Mouse (Mus musculus): ENCODE measurements around the gene Sntn. TPM values are rescaled to one million over a fixed set of nuclear protein-coding genes. Genes with fewer than 3 reads are reported as not detected.

Gene Sntn
- polyA plus RNA-seq, 1 experiment from 2014 or later: not detected

- ATAC-seq: no peak
- Histone ChIP-seq H3K4me2 (replicated peaks; ENCODE audit: low read depth) (no peak overlapping the region), H3K9ac (ENCODE audit: low read depth, low read length) (no peak overlapping the region), H3K36me3 (ENCODE audit: control insufficient read depth, insufficient read depth) (no peaks in the 10 kb centered on the region), H3K4me3 (ENCODE audit: low read depth, low read length) (no peak overlapping the region), H3K9me3 (ENCODE audit: control insufficient read depth) (no peaks in the 10 kb centered on the region), H3K27ac (ENCODE audit: low read depth, low read length) (no peak overlapping the region), H3K4me1 (replicated peaks; ENCODE audit: control insufficient read depth, insufficient read depth, low read length) (no peaks in the 10 kb centered on the region), H3K27me3 (replicated peaks; ENCODE audit: control insufficient read depth, insufficient read depth, low read length) (no peaks in the 10 kb centered on the region)
- 33% methylated on average over 4 of the region's 4 CpGs for WGBS
- no peak for TF ChIP-seq CTCF (IDR thresholded peaks at IDR 0.05; ENCODE audit: low read depth)
Measured at GRCm38 (mm10) chr14:13732263-13732662, 61.6 kb downstream of the Sntn start.

Other genes with a start within 250 kb of the Sntn start
- 0.05 TPM in 1 of 2 replicates, not detected in the other for gene Gm281, start 243.6 kb downstream of the Sntn start, polyA plus RNA-seq (2015; fragmentation: Nextera tagmentation; extraction: Ambion mirVana)

Measured in intestine, postnatal 0 days (tissue).